Mouse (Mus musculus) hindbrain, embryonic 15.5 days (tissue): ENCODE data around the gene Lif. TPM values are rescaled to one million over a fixed set of nuclear protein-coding genes. Genes with fewer than 3 reads are reported as not detected.

ENCODE experiments used
- ATAC-seq: fragments of 200-750 bp; cut with Nextera tagmentation; 2 replicates; pipeline ENCODE4 v1.8.0; 2017; ENCODE audit warnings: low read depth, moderate number of reproducible peaks, moderate TSS enrichment; ENCODE audit not compliant: low FRiP score
- H3K27ac ChIP-seq: fragments of 300-500 bp; sonication (generic); replicated peaks from 2 replicates; pipeline ENCODE4 v1.5.1; 2015; ENCODE audit warnings: mild to moderate bottlenecking, inconsistent platforms
- H3K27me3 ChIP-seq: fragments of 300-500 bp; sonication (generic); 2 replicates; pipeline ENCODE4 v1.6.1; 2015; ENCODE audit warnings: control low read depth, inconsistent platforms
- H3K36me3 ChIP-seq: fragments of 300-500 bp; sonication (generic); 2 replicates; pipeline ENCODE4 v1.6.1; 2015; ENCODE audit warnings: control low read depth, inconsistent platforms
- H3K4me1 ChIP-seq: fragments of 300-500 bp; sonication (generic); replicated peaks from 2 replicates; pipeline ENCODE4 v1.6.1; 2015; ENCODE audit warnings: control low read depth, inconsistent platforms
- H3K4me2 ChIP-seq: fragments of 300-500 bp; sonication (generic); 2 replicates; pipeline ENCODE4 v1.6.1; 2015; ENCODE audit warnings: moderate library complexity, mild to moderate bottlenecking, inconsistent platforms
- H3K4me3 ChIP-seq: fragments of 300-500 bp; sonication (generic); 2 replicates; pipeline ENCODE4 v1.5.1; 2015; ENCODE audit warnings: mild to moderate bottlenecking, inconsistent platforms
- H3K9ac ChIP-seq: fragments of 300-500 bp; sonication (generic); 2 replicates; pipeline ENCODE4 v1.6.1; 2015; ENCODE audit warnings: inconsistent platforms
- H3K9me3 ChIP-seq: fragments of 300-500 bp; sonication (generic); 2 replicates; pipeline ENCODE4 v1.6.1; 2016; ENCODE audit warnings: control low read depth, inconsistent platforms
- WGBS: fragments of 180-500 bp; shearing (Covaris S2); methylation state at CpG from one replicate; pipeline ENCODE4 v1.1.7; 2015; 5-methylcytosine and 5-hydroxymethylcytosine counted together
- polyA plus RNA-seq: library from polyadenylated mRNA; unstranded; fragments of >200 nt; fragmentation: Nextera tagmentation; extraction: Ambion mirVana; gene quantifications from 2 replicates; pipeline ENCODE4 v1.2.1, GENCODE M21; 2015

Lif gene
- polyA plus RNA-seq, 1 experiment from 2014 or later: 0.08 TPM

DNA sequence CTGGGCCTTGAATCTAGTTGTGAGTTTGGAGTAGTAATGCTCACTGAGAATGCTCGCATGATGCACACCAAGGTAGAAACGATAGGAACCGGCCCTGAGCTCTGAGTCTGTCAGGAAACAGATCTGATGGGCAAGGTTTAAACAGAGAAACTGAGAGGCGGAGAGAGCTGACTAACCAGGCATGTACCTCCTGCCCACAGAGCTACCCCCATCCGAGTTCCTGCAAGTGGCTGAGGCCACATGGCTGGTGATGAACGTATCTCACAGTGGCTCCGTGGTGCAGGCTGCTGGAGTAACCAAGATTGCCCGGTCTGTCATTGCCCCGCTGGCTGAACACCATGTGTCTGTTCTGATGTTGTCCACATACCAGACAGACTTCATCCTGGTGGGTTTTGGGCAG lies 37.4 kb upstream of the Lif start:
- Histone ChIP-seq H3K4me2 (no peak overlapping the region), H3K36me3 (peaks cover 3% of the 10 kb centered on the region; the same call in 1 of the 2 replicates), H3K4me3 (no peak overlapping the region), H3K27me3 (peaks cover 20% of the 10 kb centered on the region), H3K27ac (no peak overlapping the region), H3K9me3 (no peaks in the 10 kb centered on the region), H3K4me1 (peaks cover 13% of the 10 kb centered on the region), H3K9ac (no peak overlapping the region)
- ATAC-seq: no peak
- WGBS: 64% methylated on average over 9 of the region's 9 CpGs

DNA sequence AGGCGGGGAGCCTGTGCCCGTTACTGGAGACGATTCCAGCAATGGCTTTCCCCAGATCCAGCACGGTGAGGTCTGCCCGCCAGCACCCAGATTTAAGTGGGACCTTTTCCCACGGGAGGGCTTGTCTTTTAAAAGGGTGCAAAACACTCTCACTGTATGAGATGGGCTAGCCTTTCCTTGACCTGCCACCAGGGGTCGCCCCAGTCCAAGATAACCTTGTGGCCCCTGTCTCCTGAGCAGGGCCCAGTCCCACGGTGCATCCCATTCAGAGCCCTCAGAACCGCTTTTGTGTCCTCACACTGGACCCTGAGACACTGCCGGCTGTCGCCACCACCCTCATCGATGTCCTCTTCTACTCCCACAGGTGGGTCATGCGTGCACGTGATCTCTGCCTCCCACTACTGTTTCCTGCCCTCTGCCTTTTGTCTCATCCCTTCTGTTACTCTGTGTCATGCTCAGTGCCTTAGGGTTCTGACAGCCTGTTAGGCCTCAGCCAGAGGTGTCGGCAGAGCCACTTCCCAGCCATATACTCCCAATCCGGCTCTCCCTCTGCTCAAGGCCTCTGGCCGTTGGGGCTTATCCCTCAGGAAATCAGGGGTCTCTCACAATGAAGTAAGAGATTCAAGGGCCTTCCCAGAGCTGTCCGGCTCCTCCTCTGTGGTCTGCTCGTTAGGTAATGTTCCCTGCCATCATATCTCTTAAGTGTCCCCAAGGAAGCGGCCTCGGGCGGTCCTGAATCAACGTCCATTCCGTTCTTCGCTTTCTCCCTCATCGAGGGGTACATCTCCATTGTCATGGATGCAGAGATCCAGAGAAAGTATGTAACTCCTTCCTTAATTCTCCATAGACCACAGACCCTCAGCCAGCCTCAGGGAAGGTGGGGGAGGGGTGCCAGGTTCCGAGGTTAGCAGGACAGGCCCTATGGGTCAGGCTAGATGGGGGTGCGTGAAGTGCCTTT lies 36.6 kb upstream of the Lif start:
- Histone ChIP-seq H3K4me3 (no peak overlapping the region), H3K4me2 (no peak overlapping the region), H3K36me3 (no peaks in the 10 kb centered on the region), H3K27ac (no peak overlapping the region), H3K9ac (no peak overlapping the region), H3K27me3 (peaks cover 20% of the 10 kb centered on the region), H3K9me3 (no peaks in the 10 kb centered on the region), H3K4me1 (peaks cover 13% of the 10 kb centered on the region)
- WGBS: 51% methylated on average over 28 of the region's 28 CpGs
- no peak for ATAC-seq

DNA sequence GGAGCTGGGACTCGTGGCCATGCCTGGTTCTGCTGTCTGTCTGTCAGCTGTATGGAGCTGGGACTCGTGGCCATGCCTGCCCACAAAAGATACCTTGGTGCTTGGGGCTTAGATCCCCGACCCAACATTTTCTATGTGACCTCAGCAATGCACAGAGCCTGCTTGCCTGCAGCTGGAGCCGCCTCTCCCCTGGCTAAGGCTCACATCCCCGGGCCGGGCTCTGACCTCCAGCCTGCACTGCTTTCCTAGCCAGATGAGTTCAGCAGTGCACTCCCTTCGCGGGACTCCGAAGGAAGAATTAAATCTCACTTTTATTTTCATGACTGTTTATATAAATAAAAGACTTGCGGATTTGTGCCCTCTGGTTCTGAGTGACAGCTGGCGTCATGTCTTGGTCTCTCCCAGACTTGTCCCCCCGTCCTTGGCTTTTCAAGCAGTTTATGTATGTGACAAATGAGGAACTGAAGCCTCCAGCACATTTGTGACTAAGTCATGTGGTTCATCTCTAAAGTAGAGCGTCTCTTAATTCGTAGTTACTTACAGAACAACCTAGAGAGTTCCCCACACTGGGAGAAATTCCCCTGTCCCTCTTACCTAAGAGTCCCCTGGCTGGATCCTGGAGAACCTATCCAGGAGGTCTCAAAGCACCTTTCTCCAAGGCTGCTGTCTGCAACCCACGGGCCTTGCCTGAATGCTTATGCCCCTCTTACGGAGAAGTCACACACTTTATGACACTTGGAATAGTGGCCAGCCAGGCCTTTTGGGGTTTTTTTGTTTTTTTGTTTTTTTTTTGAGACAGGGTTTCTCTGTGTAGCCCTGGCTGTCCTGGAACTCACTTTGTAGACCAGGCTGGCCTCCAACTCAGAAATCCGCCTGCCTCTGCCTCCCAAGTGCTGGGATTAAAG lies 35.1 kb upstream of the Lif start:
- no peak overlapping the region for H3K9ac ChIP-seq
- no peak overlapping the region for H3K4me3 ChIP-seq
- no peaks in the 10 kb centered on the region for H3K9me3 ChIP-seq
- H3K27me3 ChIP-seq: peaks cover 20% of the 10 kb centered on the region
- H3K4me2 ChIP-seq: no peak overlapping the region
- peaks cover 13% of the 10 kb centered on the region for H3K4me1 ChIP-seq
- H3K27ac ChIP-seq: no peak overlapping the region
- ATAC-seq: no peak
- no peaks in the 10 kb centered on the region for H3K36me3 ChIP-seq
- WGBS: 78% methylated on average over 17 of the region's 17 CpGs

DNA sequence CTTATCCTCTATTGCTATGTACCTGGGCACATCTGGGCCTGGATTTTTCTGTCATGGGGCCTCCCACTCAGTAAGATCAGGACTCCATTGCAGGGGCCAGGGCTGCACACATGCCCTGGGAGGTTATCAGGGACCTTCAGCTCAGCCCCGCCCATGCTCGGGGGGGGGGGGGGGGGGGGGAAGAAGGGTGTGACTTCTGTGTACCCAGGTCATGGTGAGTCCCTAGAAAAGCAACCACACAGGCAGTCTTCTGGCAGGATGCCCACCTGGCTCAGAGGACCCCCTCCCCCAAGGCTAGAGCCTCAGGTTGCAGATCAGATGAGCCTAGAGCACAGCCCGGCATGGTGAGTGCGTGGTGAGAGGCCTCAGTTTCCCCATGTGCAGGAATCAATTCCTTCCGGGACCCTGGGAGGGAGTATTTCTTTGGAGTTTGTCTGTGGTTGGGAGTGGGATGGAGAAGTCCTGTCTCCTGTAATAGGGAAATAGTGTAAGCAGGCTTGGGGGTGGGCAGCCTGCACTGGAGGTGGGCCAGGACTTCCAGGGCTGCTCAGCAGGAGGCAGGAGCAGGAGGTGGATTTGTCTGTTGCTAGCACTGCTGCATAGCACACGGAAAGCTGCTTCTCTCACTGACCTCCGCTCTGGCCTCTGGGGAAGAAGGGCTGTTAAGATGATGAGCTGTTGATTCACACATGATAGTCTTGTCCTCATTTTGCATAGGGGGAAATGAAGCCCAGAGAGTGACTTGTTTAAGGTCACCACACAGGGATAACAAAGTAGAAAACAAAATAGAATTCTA lies 33.8 kb upstream of the Lif start:
- H3K36me3 ChIP-seq: no peaks in the 10 kb centered on the region
- peaks cover 8% of the 10 kb centered on the region; the same call in 1 of the 2 replicates for H3K27me3 ChIP-seq
- no peak overlapping the region for H3K27ac ChIP-seq
- H3K9ac ChIP-seq: no peak overlapping the region
- 29% methylated on average over 7 of the region's 7 CpGs for WGBS
- no peak overlapping the region for H3K4me3 ChIP-seq
- ATAC-seq: no peak
- H3K4me2 ChIP-seq: no peak overlapping the region
- H3K4me1 ChIP-seq: peaks cover 4% of the 10 kb centered on the region; the same call in 1 of the 2 replicates
- no peaks in the 10 kb centered on the region for H3K9me3 ChIP-seq

DNA sequence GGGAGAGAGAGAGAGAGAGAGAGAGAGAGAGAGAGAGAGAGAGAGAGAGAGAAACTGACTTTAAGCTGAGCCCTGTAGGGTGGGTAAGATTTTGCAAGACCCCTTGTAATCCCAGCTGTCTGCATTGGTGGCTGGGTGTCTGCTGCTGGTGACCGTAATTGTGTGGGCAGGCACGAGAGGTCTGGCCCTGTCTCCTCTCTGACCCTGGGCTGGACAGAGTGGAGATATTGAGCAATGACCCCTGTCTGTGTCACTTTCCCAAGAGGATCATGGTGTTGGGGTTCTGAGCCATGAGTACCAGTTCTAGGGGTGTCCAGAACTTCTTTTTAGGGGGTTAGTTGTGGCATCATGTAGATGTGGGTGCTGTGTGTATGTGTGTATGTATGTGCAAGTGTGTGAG lies 33.1 kb upstream of the Lif start:
- 62% methylated on average over 2 of the region's 2 CpGs for WGBS
- Histone ChIP-seq H3K4me2 (no peak overlapping the region), H3K4me1 (no peaks in the 10 kb centered on the region), H3K36me3 (no peaks in the 10 kb centered on the region), H3K4me3 (no peak overlapping the region), H3K27me3 (0 out of 2 replicates have a peak, but pooled peaks cover 2% of the 10 kb centered on the region), H3K9me3 (no peaks in the 10 kb centered on the region), H3K27ac (no peak overlapping the region), H3K9ac (no peak overlapping the region)
- no peak for ATAC-seq

DNA sequence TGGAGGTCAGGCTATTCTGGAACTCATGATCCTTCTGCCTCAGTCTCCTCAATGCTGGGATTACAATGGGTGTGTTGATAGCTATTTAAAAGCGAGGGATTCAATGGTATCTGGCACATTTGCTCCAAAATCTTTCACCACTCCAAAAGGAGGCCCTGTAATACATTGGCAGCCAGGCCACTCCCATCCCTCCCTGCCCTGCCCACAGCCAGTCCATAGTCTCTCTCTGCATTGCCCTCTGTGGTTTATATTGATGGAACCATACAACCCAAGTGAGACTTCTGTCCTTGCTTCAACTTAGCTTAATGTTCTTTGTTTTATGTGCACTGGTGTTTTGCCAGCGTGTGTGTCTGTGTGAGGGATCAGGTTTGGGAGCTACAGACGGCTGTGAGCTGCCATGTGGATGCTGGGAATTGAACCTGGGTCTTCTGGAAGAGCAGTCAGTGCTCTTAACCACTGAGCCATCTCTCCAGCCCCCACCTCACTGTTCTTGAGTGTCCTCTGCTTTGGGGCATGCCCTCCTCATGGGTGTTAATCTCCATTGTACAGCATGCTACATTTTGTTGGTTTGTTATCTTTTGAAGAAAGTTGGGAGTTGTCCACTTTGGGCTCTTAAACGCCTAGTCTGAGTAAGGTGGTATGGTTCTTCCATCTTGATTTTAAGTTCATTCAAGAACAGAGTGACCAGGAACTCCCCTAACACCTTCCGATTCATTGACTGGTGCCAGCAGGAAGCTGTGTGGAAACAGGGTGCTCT lies 30.6 kb upstream of the Lif start:
- no peak overlapping the region for H3K4me2 ChIP-seq
- H3K27ac ChIP-seq: no peak overlapping the region
- no peak overlapping the region for H3K4me3 ChIP-seq
- H3K36me3 ChIP-seq: no peaks in the 10 kb centered on the region
- WGBS: 85% methylated on average over 5 of the region's 5 CpGs
- H3K9ac ChIP-seq: no peak overlapping the region
- H3K9me3 ChIP-seq: no peaks in the 10 kb centered on the region
- no peaks in the 10 kb centered on the region for H3K4me1 ChIP-seq
- no peak for ATAC-seq
- no peaks in the 10 kb centered on the region for H3K27me3 ChIP-seq

DNA sequence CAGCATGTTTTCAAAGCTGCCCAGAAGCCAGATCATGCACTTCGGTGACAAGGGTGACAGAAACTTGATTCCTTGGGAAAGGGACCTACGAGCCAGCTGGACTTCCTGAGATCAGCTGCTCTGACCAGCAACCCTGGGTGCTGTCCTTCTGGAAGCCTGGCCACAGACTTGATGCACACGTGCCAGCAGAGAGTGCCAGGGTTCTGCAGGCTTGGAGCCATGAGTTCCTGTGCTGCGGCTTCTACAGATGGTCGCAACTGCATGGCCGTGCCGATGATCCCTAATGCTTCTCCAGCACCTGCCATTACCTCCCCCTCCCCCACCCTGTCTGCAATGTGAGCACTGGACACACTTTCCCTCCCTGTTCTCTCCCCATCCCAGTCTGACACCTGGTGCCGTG lies 28.9 kb upstream of the Lif start:
- Histone ChIP-seq H3K9me3 (no peaks in the 10 kb centered on the region), H3K36me3 (no peaks in the 10 kb centered on the region), H3K27ac (no peak overlapping the region), H3K9ac (no peak overlapping the region), H3K4me3 (no peak overlapping the region), H3K4me2 (no peak overlapping the region), H3K4me1 (no peaks in the 10 kb centered on the region), H3K27me3 (no peaks in the 10 kb centered on the region)
- 0 out of 2 replicates have a peak, but pooled peaks have one; percentile 59 for ATAC-seq
- WGBS: 41% methylated on average over 8 of the region's 8 CpGs

DNA sequence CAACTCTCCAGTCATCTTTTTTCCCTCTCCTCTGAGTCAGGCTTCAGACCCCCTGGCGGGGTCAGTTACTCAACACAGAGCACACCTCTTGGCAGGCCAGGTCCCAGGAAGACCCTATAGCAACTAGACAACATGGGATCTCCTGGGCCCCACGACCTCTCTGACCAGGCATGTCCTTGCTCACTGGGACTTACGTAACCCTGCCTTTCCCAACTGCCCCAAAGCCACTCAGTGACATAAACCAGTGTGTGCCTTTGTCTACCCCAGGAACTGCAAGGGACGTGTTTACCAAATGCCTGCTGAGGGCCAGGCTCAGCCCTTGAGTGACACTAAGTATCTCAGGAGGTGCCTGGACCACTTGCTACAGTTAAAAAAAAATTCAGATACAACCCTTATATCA lies 27.5 kb upstream of the Lif start:
- no peak overlapping the region for H3K27ac ChIP-seq
- no peaks in the 10 kb centered on the region for H3K4me1 ChIP-seq
- no peak overlapping the region for H3K4me3 ChIP-seq
- 77% methylated on average over 4 of the region's 4 CpGs for WGBS
- H3K9me3 ChIP-seq: no peaks in the 10 kb centered on the region
- no peaks in the 10 kb centered on the region for H3K36me3 ChIP-seq
- no peaks in the 10 kb centered on the region for H3K27me3 ChIP-seq
- H3K9ac ChIP-seq: no peak overlapping the region
- H3K4me2 ChIP-seq: no peak overlapping the region
- ATAC-seq: no peak

DNA sequence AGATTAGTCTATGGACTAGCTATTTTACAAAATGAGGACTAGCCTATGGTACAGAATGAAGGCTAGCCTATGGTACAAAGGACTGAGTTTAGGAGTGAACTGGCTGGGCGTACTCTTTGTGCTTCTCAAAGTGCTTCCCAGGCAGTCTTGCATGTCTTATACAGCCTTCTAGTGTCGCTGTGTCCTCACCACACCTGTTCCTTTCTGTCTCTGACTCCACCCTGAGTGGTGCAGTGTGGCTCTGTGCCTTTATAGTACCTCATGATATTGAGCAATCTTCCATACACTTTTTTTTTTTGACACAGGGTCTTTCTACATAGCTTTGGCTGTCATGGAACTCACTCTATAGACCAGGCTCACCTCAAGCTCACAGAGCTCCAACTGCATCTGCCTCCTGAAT lies 25.9 kb upstream of the Lif start:
- Histone ChIP-seq H3K9me3 (no peaks in the 10 kb centered on the region), H3K4me2 (no peak overlapping the region), H3K4me3 (no peak overlapping the region), H3K27ac (no peak overlapping the region), H3K27me3 (no peaks in the 10 kb centered on the region), H3K4me1 (no peaks in the 10 kb centered on the region), H3K9ac (no peak overlapping the region), H3K36me3 (no peaks in the 10 kb centered on the region)
- 93% methylated on average over 2 of the region's 2 CpGs for WGBS
- ATAC-seq: no peak

DNA sequence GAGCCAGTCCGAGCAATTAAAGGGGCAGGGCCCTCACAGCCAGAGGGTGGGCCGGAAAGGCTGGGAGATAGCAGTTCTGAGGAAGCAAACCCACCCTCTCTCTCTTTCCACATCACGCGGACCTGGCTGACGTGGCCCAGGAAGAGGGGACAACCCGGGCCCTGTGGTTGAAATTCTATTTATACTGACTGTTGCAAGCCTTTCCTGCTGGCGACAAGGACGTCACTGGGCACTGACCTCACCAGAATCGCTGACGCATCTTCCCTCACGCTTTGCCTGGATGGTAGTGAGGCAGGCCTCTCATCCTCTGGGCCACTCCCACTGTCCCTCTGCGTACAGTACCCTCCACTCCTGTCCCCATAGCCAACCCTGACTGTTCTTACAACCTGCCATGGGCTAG lies 24.7 kb upstream of the Lif start:
- WGBS: 75% methylated on average over 12 of the region's 12 CpGs

DNA sequence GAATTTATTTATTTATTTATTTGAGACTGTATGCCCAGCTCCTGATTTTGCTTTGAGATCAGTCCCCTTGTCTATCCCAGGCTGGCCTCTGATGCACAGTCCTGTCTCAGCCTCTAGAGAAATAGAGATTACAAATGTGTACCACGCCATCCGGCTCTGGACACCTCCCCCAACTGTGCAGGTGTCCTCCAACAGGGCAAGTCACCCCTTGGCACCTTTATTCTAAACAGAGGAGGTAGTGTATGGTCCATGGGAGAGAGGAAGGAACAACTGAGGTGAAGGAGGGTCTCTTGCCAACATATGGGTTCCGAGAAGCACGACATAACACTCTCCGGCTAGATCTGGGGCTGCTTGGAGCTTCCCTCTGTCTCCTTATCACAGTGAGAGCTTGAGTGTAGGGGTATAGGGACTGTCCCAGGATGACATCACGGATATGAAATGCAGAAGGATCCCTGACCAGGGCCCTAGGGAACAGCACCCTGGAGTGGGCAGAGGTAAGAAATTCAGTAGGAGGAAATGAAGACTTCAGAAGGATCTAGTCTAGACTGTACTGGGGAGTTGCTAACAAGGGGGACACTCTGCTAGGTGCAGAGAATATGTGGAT lies 22.2 kb upstream of the Lif start:
- H3K27me3 ChIP-seq: no peaks in the 10 kb centered on the region
- 88% methylated on average over 6 of the region's 6 CpGs for WGBS
- no peak overlapping the region for H3K4me3 ChIP-seq
- no peaks in the 10 kb centered on the region for H3K4me1 ChIP-seq
- no peak for ATAC-seq
- no peaks in the 10 kb centered on the region for H3K36me3 ChIP-seq
- no peak overlapping the region for H3K9ac ChIP-seq
- no peak overlapping the region for H3K4me2 ChIP-seq
- no peaks in the 10 kb centered on the region for H3K9me3 ChIP-seq
- H3K27ac ChIP-seq: no peak overlapping the region

More for the DNA sequence above, 24.7 kb upstream of the Lif start:
- no peak overlapping the region for H3K9ac ChIP-seq
- no peak overlapping the region for H3K4me3 ChIP-seq
- no peaks in the 10 kb centered on the region for H3K9me3 ChIP-seq
- no peak overlapping the region for H3K4me2 ChIP-seq
- no peaks in the 10 kb centered on the region for H3K4me1 ChIP-seq
- H3K27ac ChIP-seq: no peak overlapping the region
- H3K36me3 ChIP-seq: no peaks in the 10 kb centered on the region
- ATAC-seq: no peak
- no peaks in the 10 kb centered on the region for H3K27me3 ChIP-seq
